Mouse (Mus musculus) hindbrain, postnatal 0 days (tissue): ENCODE data around the gene Spdef. TPM values are rescaled to one million over a fixed set of nuclear protein-coding genes. Genes with fewer than 3 reads are reported as not detected.

Experiments
- ATAC-seq: fragments of 200-750 bp; cut with Nextera tagmentation; 2 replicates; pipeline ENCODE4 v1.8.0; 2017; ENCODE audit warnings: mild to moderate bottlenecking, moderate TSS enrichment, moderate library complexity
- DNase-seq: peaks from one replicate; pipeline ENCODE4 v3.0.0-alpha.2; 2015; ENCODE audit warnings: low spot score
- H3K27ac ChIP-seq: fragments of 300-500 bp; sonication (generic); 2 replicates; pipeline ENCODE4 v1.5.1; 2014; ENCODE audit warnings: mild to moderate bottlenecking
- H3K27me3 ChIP-seq: fragments of 300-500 bp; sonication (generic); 2 replicates; pipeline ENCODE4 v1.6.1; 2014; ENCODE audit warnings: low read length, mixed read lengths; ENCODE audit not compliant: insufficient read depth
- H3K36me3 ChIP-seq: fragments of 300-500 bp; sonication (generic); 2 replicates; pipeline ENCODE4 v1.6.1; 2014; ENCODE audit warnings: low read length, mixed read lengths; ENCODE audit not compliant: insufficient read depth
- H3K4me1 ChIP-seq: fragments of 300-500 bp; sonication (generic); 2 replicates; pipeline ENCODE4 v1.6.1; 2014; ENCODE audit warnings: antibody characterized with exemption, low read length, mixed read lengths; ENCODE audit not compliant: insufficient read depth
- H3K4me2 ChIP-seq: fragments of 300-500 bp; sonication (generic); 2 replicates; pipeline ENCODE4 v1.6.1; 2014; ENCODE audit warnings: low read depth, mild to moderate bottlenecking, low read length, moderate library complexity, mixed read lengths
- H3K4me3 ChIP-seq: fragments of 300-500 bp; sonication (generic); 2 replicates; pipeline ENCODE4 v1.5.1; 2014; ENCODE audit warnings: low read length
- H3K9ac ChIP-seq: fragments of 300-500 bp; sonication (generic); replicated peaks from 2 replicates; pipeline ENCODE4 v1.6.1; 2014; ENCODE audit warnings: mild to moderate bottlenecking, low read length, moderate library complexity, mixed read lengths
- H3K9me3 ChIP-seq: fragments of 300-500 bp; sonication (generic); 2 replicates; pipeline ENCODE4 v1.6.1; 2016; ENCODE audit warnings: low read length, mixed read lengths
- CTCF ChIP-seq: IDR thresholded peaks from 2 replicates; pipeline ENCODE4 v1.5.1; 2016; ENCODE audit warnings: antibody characterized with exemption, control low read depth, low read depth
- WGBS: fragments of 180-500 bp; shearing (Covaris S2); extraction: QIAGEN DNeasy Blood & Tissue Kit; methylation state at CpG from one replicate; pipeline ENCODE4 v1.1.7; 2014; 5-methylcytosine and 5-hydroxymethylcytosine counted together
- polyA plus RNA-seq: library from polyadenylated mRNA; unstranded; fragments of >200 nt; fragmentation: Nextera tagmentation; extraction: Ambion mirVana; gene quantifications from 2 replicates; pipeline ENCODE4 v1.2.1, GENCODE M21; 2015
- total RNA-seq: library from RNA; depleted of rRNA; stranded (reverse); fragments of >200 nt; gene quantifications from 2 replicates; pipeline ENCODE4 v1.2.3, GENCODE M21; 2014

Gene Spdef
- total and polyA plus RNA-seq, 2 experiments from 2014 or later: 1.7 to 2.1 TPM

DNA sequence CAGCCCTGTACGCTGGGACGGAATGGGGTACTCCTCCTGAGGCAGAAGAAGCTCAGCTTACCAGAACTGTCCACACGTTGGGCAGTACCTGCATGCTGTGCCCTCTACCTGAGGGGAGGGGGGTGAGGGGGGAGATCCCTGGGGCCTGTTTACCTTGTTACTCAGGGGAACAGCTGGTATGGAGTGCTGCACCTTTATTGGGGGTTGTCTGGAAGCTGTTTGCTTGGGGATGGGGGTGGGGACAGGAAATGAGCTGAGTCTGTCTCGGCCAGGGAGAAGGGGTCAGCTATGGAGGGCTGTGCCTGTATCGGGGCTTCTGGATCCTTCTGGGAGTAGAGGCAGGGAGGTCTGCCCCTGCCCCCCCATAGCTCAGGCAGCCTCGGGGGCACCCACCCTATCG lies 2.2 kb downstream of the Spdef start:
- 62% methylated on average over 7 of the region's 7 CpGs for WGBS
- ATAC-seq (no peak), DNase-seq (no peak)

DNA sequence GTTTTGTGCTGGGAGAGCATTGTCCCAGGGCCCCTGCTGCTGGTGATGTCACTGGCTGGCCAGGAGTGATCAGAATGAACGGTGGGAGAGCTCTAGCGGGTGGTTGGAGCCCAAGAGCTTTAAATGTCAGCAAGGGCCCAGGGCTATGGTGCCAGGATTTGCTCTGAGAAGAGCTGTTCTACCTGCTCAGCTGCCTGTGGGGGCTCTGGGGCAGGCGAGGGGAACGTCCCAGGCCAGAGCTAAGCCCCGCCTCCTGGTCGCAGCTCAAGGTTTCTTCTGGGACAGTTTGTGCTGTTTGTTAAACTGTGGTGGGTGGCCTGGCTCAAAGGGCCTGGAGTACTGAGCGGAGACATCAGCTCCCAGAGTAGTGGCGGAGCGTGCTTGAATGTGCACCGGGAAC lies 3.3 kb downstream of the Spdef start:
- Histone ChIP-seq H3K4me3 (no peak overlapping the region), H3K4me2 (no peak overlapping the region), H3K27ac (no peak overlapping the region), H3K36me3 (no peaks in the 10 kb centered on the region), H3K9me3 (no peaks in the 10 kb centered on the region), H3K4me1 (peaks cover 5% of the 10 kb centered on the region; the same call in 1 of the 2 replicates), H3K9ac (no peak overlapping the region), H3K27me3 (no peaks in the 10 kb centered on the region)
- DNase-seq (no peak), ATAC-seq (no peak)
- 15% methylated on average over 10 of the region's 10 CpGs for WGBS
- TF ChIP-seq CTCF: no peak

More for the DNA sequence above, 2.2 kb downstream of the Spdef start:
- Histone ChIP-seq H3K4me2 (no peak overlapping the region), H3K9ac (no peak overlapping the region), H3K9me3 (no peaks in the 10 kb centered on the region), H3K27me3 (no peaks in the 10 kb centered on the region), H3K4me1 (peaks cover 5% of the 10 kb centered on the region; the same call in 1 of the 2 replicates), H3K27ac (no peak overlapping the region), H3K4me3 (no peak overlapping the region), H3K36me3 (no peaks in the 10 kb centered on the region)
- no peak for TF ChIP-seq CTCF

GRCm38 (mm10) chr17:27725011-27725410 lies 3.7 kb downstream of the Spdef start:
- Histone ChIP-seq H3K4me3 (no peak overlapping the region), H3K27me3 (no peaks in the 10 kb centered on the region), H3K4me1 (peaks cover 5% of the 10 kb centered on the region; the same call in 1 of the 2 replicates), H3K4me2 (no peak overlapping the region), H3K9ac (no peak overlapping the region), H3K27ac (no peak overlapping the region), H3K36me3 (no peaks in the 10 kb centered on the region), H3K9me3 (no peaks in the 10 kb centered on the region)
- DNase-seq (no peak), ATAC-seq (no peak)
- no peak for TF ChIP-seq CTCF
- WGBS: 37% methylated on average over 10 of the region's 10 CpGs

DNA sequence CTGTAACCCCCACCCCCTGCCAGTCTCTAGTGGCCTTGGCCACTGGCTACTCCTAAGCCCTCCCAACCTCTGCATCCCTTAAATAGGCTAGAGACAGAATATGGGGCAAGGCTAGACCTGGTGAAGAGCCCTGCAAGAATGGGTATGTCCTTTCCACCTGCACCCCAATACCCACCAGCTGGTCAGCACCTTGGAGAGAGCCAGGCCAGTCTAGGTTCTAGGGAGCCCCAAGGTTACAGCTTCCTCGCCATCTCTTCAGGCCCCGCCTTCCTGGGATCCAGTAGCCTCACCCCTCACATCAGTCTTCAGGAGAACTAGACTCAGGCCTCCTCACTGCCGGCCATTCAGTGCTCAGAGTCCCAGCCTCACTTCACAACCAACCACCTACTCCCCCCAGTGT lies 4.4 kb downstream of the Spdef start:
- ATAC-seq (no peak), DNase-seq (no peak)
- WGBS: 46% methylated on average over 3 of the region's 3 CpGs
- no peaks in the 10 kb centered on the region for H3K27me3 ChIP-seq
- TF ChIP-seq CTCF: no peak
- H3K36me3 ChIP-seq: no peaks in the 10 kb centered on the region
- H3K4me3 ChIP-seq: no peak overlapping the region
- peaks cover 5% of the 10 kb centered on the region; the same call in 1 of the 2 replicates for H3K4me1 ChIP-seq
- H3K4me2 ChIP-seq: no peak overlapping the region
- no peak overlapping the region for H3K27ac ChIP-seq
- no peaks in the 10 kb centered on the region for H3K9me3 ChIP-seq
- H3K9ac ChIP-seq: no peak overlapping the region

- ATAC-seq: 0 out of 2 replicates have a peak, but pooled peaks have one; percentile 6
- H3K9me3 ChIP-seq: no peaks in the 10 kb centered on the region
- 59% methylated on average over 9 of the region's 9 CpGs for WGBS
- no peak overlapping the region for H3K9ac ChIP-seq
- H3K4me1 ChIP-seq: peaks cover 11% of the 10 kb centered on the region
- no peak overlapping the region; the same call in 1 of the 2 replicates for H3K27ac ChIP-seq
- DNase-seq: peak; percentile 74
- no peak overlapping the region for H3K4me2 ChIP-seq
- no peak overlapping the region for H3K4me3 ChIP-seq
- H3K27me3 ChIP-seq: no peaks in the 10 kb centered on the region
- no peak for TF ChIP-seq CTCF
- no peaks in the 10 kb centered on the region for H3K36me3 ChIP-seq
These were observed 7.6 kb downstream of the Spdef start for GRCm38 (mm10) chr17:27721125-27721664.

- Histone ChIP-seq H3K4me2 (no peak overlapping the region), H3K9ac (no peak overlapping the region), H3K4me3 (no peak overlapping the region), H3K36me3 (no peaks in the 10 kb centered on the region), H3K27me3 (no peaks in the 10 kb centered on the region), H3K4me1 (peaks cover 8% of the 10 kb centered on the region), H3K9me3 (no peaks in the 10 kb centered on the region), H3K27ac (no peak overlapping the region)
- no peak for DNase-seq
- TF ChIP-seq CTCF: no peak
- no peak for ATAC-seq
- WGBS: 32% methylated on average over 9 of the region's 9 CpGs
These were observed 8.4 kb downstream of the Spdef start for GRCm38 (mm10) chr17:27720326-27720725.

GRCm38 (mm10) chr17:27719663-27720062 lies 9.1 kb downstream of the Spdef start:
- peaks cover 7% of the 10 kb centered on the region for H3K4me1 ChIP-seq
- no peak overlapping the region for H3K4me2 ChIP-seq
- no peaks in the 10 kb centered on the region for H3K27me3 ChIP-seq
- no peak overlapping the region for H3K4me3 ChIP-seq
- ATAC-seq (no peak), DNase-seq (no peak)
- no peak overlapping the region for H3K27ac ChIP-seq
- no peak overlapping the region for H3K9ac ChIP-seq
- 62% methylated on average over 14 of the region's 14 CpGs for WGBS
- H3K9me3 ChIP-seq: no peaks in the 10 kb centered on the region
- no peak for TF ChIP-seq CTCF
- H3K36me3 ChIP-seq: no peaks in the 10 kb centered on the region
